14 mouse cellular contexts compared by ENCODE assay signal in genomic region chr14:61125201-61125600, GRCm38 (mm10).
"Had no signal": no experiment of that assay in that cellular context is flagged by ENCODE, and none has a peak within 500 bp of the region (broad histone marks: within the 10 kb centered on the region; RNA-seq: fewer than 3 reads in every experiment).

No protein-coding gene starts in this region.

- ATAC-seq: midbrain, embryonic 15.5 days had no signal

- H3K36me3 ChIP-seq: limb, embryonic 15.5 days; midbrain, embryonic 15.5 days; neural tube, embryonic 12.5 days had no signal

- H3K27ac ChIP-seq: kidney, postnatal 0 days; limb, embryonic 15.5 days; midbrain, embryonic 15.5 days; neural tube, embryonic 12.5 days; stomach, postnatal 0 days had no signal

- DNase-seq: kidney, postnatal 36 days; layer of hippocampus, adult 9-11 months; layer of hippocampus, postnatal 36 days; lung, embryonic 14.5 days; lung, postnatal 10 days; lung, postnatal 4 days; thymus, postnatal 4 days had no signal

- H3K4me3 ChIP-seq: limb, embryonic 15.5 days; megakaryocyte, embryonic 14.5 days; midbrain, embryonic 15.5 days; neural tube, embryonic 12.5 days had no signal

- H3K9ac ChIP-seq: limb, embryonic 15.5 days; lung, embryonic 14.5 days; midbrain, embryonic 15.5 days; neural tube, embryonic 12.5 days had no signal

- H3K4me1 ChIP-seq: limb, embryonic 15.5 days; megakaryocyte, embryonic 14.5 days; midbrain, embryonic 15.5 days; neural tube, embryonic 12.5 days had no signal

- H3K9me3 ChIP-seq: limb, embryonic 15.5 days; midbrain, embryonic 15.5 days; neural tube, embryonic 12.5 days had no signal

- H3K27me3 ChIP-seq: limb, embryonic 15.5 days; midbrain, embryonic 15.5 days; neural tube, embryonic 12.5 days had no signal

- H3K4me2 ChIP-seq: limb, embryonic 15.5 days; lung, embryonic 14.5 days; midbrain, embryonic 11.5 days; midbrain, embryonic 15.5 days; neural tube, embryonic 12.5 days had no signal
